Mouse (Mus musculus): ENCODE results near the gene Bcl2a1b.
A peak's percentile ranks its signal among the peaks of the same experiment; 100 is the strongest.
"Not testable (repeated sequence)": the region's sequence is repeated elsewhere in the genome, so short reads cannot be mapped to it uniquely, and the experiment has no call there.

Bcl2a1b gene

DNA sequence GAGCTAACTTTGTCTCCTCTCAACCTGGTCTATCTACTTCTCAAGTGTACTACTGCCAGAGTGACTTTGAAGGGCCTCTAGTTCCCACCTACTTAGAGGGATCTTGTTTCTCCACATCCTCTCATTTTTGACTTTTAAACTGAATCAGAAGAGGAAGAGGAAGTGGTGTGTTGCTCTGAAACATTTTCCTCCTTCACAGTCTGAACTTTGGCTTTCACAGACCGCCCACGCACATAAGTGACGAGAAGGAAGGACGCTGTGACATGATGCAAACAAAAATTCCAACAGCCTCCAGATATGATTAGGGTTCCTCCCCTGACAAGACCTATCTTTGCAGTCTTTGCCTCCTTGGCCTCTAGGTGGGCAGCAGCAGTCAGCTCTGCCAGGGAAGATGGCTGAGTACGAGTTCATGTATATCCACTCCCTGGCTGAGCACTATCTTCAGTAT, at the start of gene Bcl2a1b, which contains the start of gene Gm29094:
Bcl2a1b (plus strand) TSS at position 241 of the 448 bp plus-strand sequence.
Gm29094 (plus strand) TSS at position 411 of the 448 bp plus-strand sequence.
- DNase-seq: not testable (repeated sequence)

DNA sequence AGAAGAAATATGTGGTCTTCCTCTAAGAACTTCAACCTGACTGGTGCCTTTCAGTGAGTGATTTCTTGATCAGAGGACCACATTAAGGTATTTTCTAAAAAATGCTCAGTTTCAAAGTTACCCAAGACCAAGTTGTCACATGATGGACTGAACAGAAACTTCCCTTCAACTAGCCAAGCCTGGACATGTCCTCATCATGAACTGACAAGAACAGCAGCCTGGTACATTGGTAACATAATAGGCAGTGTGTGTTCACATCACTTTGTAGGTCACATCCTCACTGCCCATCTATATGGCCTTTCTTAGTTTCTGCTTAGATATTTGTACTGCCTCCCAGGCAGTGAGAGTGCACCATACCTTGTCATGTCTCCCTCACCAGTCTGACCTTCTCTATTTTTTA, 26.5 kb upstream of the Bcl2a1b start:
- not testable (repeated sequence) for DNase-seq

DNA sequence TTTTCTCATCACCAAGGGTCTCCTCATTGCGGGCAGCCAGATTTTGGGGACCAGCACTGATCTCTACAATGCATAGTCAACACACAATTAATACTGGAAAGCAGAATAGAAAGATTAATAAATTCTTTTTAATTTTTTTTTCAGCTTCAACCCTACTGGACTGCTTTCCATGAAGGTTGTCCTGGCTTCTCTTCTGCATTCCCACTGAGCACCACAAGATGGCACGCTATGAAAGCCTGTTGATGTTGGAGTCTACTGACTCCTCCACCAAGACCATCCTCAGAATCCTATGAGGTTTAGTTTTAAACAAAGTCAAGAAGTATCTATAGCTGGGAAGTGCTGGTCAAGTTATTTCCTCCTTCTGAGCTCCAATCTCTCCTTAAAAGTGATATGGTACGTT, 20.2 kb upstream of the Bcl2a1b start:
- peak; percentile 75 for DNase-seq

DNA sequence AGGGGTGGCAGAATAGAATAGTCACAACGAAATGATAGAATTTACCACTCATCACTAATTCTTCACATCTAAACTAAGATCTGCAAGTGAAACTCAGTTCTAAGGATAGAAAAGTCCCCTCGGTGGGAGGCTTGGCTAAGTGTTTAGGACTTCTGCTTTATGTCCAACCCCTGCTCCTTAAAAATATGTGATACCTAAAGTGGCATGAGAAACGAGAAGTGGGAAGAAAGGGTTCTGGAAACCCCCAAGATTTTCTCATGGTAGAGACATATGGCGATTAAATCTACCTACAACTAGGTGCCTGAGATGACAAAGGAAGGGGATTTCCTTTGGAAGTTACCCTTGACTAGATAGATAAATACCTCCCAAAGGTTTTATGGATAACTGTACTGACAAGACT, 19.5 kb upstream of the Bcl2a1b start:
- not testable (repeated sequence) for DNase-seq

DNA sequence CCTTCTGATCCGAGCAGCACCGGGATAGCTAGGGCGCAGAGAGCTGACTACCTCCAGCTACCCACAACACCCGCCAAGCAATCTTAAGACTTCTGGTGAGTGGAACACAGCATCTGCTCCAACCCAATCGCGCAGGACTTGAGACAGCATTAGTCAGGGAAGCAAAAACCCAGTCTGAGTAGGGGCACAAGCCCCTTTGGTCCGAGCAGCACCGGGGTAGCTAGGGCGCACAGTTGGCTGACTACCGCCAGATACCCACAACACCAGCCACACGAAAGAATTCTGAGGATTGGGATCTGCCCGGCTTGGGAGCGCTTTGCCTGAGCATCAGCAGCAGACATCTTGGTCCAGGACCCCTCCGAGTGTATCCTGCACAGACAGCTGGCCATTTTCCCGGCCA, 12.0 kb upstream of the Bcl2a1b start:
- DNase-seq: not testable (repeated sequence)

DNA sequence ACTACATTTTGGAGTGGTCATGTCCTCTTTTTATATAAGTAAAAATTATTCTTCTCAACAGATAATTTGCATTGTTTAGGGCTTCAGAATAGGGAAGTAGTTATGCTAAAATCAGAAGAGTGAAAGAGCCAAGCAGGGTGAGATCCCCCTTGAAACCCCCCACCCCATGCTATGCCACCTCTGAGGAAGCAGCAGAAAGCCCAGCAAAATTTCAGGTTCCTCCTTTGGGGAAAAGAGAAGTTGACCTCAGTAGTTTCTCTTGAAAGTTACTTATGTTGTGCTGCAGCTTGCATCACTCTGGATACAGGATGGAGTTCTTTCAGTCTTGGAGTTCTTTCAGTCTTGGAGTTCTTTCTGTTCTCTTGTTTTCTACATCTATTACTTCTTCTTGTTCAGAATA, 3.5 kb upstream of the Bcl2a1b start:
- not testable (repeated sequence) for DNase-seq

DNA sequence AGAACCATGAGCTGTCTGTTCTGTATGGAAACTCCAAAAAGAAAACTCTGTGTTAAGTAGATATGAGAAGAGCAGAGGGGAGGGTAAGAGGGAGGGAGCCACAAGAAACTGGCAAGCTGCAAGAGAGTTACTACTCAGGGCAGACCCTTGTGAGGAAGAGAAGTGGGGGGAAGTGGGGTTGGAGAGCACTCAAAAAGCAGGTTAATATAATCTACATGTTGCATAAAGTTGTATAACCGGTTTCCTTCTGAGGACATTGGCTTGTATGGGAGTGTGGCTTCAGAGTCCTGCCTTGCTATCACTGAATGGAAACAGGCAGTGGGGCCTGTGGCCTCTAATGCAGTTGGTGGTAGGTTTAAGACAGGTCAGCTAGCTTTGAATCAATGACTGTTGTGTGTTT, 1.5 kb upstream of the Bcl2a1b start:
- DNase-seq: not testable (repeated sequence)

DNA sequence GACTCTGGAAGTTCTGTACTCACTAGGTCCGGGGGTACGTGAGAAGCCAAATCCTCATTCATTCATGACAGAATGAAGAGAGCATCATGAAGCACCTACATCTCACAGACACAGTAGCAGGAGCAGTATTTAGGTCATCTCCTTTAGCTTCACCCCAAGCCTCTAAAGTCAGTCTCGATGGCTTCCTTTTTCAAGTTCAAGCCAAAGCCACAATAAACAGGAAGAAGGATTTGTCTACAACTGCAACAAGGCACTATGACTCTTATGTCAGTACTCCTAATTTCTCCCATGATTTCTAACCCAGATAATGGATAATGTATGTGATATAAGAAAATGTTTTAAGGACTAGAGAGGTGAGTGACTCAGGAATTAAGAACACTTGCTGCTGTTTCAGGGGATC, 660 bp upstream of the Bcl2a1b start:
- DNase-seq: not testable (repeated sequence)

DNA sequence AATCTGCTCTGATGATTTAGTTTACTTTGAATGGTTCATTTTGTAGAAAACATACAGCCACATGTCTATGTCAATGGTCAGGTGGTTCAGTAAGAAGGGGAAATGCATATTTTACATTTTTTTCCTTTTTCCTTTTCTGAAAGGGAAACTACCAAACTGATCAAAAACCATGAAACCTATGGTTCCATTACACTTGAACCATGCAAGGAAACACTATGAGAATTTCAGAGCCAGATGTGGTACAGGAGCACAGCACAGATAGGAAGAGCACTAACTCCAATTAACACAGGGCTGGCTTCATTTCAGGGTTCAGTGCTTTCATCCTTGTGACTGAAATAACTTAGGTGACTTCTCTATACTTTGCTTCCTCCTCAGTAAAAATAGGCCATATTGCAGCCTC, 3.2 kb downstream of the Bcl2a1b start:
- DNase-seq: not testable (repeated sequence)

DNA sequence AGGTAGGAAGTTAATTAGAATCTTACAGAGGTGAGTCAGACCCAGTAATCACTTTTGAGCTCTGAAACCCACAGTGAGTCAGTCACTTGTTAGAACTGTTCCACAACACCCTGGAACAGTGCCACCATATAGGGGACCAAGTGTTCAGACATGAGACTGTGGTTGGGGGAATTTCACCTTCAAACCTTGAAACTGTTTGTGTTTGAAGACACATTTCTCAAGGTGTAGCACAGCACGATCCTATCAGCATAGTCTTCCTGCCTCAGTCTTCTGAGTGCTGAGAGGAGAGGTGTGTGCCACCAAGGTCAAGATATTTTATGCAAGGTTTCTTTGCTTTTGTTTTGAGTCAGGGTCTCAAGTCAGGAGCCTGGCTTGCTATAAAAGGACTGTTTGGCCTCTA, 9.9 kb downstream of the Bcl2a1b start:
- not testable (repeated sequence) for DNase-seq

DNA sequence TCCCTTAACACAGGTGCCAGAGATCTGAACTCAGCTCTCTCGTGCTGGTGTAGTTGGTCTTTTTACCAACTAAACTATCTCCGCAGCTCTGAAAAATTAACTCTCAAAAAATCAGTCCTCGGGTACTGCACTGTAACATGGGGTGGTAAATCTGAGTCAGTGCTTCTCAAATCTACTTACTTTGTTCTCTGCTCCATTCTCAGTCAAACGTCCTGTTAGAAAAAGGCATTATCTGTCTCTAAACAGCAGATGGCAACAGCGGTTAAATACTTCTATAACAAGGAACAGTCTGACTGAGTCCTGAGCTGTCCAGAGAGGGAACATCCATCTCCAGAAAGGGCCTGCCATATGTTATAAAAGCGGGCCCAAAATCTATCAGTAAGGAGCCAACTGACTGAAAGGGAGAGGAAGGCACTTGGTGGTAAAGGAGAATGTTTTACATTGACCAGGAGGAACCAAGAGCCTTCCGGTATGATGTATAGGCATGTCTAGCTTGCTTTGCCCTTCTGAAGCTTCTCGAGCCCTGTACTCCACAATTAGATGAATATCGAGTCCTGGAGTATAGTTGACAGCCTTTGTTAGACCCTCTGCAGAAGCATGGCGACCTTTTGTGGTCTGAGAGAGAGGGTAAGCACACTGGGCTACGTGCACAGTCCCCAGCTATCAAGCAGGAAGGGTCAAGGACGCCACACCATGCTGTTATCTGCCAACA, 11.5 kb downstream of the Bcl2a1b start, which contains the start of gene Mthfs:
Mthfs (plus strand) TSS at position 324 of the 712 bp plus-strand sequence.
- peak; percentile 17 for DNase-seq

DNA sequence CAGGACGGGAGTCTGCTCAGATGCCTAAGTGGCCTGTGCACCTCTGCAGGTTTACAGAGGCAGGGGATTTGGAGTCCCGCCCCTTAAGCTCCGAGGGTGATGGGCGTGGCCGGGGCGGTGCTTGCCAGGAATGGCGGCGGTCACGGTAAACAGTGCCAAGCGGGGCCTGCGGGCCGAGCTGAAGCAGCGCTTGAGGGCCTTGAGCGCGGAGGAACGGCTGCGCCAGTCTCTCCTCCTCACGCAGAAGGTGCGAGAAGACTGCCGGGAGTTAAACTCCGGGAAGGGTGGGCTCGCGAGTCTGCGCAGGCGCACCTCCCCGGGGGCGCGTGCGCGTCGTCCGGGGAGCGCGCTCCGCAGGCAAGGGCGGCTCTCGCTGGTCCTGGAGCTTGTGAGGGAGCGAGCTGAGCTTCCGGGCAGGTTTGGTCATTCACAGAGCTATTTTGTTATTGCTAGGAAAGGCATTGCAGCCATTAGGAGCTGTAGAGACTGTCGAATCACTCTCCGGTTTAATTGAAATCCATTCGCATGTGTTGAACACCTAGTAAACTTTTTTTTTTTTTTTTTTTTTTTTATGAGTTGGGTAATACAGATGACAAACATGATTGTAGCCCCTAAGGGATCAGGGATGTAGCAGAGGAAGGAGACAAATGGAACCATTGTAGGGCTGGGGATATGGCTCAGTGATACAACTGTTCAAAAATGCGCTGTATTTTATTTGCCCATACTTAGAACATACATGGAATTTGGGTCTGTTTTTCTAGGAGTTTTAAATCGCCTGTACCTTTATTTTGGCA, 12.3 kb downstream of the Bcl2a1b start:
- peak; percentile 92 for DNase-seq

DNA sequence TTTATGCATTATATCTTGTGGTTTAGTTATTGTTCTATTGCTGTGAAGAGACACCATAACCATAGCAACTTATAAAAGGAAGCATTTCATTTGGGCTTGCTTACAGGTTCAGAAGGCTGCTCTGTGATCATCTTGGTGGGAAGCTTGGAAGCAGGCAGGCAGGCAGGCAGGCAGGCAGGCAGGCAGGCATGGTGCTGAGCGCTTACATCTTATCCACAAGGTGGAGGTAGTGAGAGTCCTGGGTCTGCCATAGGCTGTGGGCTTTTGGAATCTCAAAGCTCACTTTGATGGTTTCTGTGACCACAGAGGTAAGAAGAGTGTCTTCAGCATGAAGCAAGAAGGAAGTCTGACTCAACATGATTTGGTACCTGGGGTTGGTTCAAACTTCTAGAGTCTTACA, 13.4 kb downstream of the Bcl2a1b start:
- peak; percentile 39 for DNase-seq

DNA sequence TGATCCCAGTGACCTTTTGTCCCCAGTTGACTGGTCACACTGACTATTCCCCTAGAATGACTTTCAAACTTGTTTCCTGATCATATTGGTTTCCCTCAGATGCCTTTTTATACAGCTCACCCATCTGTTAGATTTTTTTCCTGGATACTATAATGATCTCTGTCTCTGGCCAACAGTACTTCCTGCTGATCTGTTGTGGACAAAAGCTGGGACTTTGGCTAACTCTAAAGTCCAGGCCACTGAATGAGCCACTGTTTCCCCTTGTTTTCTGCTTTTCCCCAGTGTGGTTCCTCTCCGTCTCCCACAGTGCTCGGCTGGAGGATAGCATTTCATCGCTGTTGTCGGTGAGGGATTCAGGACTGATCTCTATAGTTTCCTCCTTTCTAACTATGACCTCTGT, 19.2 kb downstream of the Bcl2a1b start:
- DNase-seq: not testable (repeated sequence)

DNA sequence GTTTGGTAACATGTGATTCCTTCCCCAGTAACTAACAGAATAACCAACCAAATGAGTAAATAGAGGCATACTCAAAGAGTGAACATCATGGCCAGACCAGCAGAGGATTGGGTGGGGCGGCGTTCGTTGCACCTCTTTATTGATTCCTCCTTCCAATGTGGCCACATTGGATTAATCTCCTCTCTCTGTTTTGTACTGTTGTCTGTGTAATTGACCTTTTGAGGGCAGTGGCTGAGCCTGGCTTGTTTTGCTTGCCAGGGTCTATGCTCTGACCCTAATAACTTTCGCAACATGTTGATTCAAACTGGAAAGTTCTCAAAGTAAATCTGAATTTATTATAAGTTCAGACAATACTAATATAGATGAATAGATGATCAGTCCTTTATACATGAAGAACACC, 20.7 kb downstream of the Bcl2a1b start:
- DNase-seq: not testable (repeated sequence)

DNA sequence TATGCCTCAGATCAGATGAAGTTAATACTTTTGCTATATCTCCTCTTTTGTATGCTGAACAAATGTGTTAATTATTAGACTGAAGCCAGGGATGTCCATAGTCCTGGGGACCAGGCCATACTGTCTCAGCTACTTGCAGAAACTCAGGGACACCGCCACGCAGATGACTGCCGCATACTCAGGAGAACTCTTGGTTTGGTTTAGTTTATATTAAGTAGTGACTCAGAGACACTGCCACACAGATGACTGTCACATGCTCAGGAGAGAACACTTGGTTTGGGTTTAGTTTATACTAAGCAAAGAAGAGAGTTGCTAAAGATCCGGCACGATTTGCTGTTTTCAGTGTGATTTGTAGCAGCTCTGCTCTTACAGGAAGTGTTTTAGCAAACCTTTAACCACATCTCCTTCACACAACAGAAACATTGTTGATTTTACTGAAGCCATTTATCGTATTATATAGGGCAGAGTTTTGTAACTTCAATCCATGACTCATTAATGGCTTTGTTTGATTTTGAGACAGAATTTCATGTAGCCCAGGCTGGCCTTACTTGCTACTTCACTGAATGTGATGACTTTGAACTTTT, 21.8 kb downstream of the Bcl2a1b start:
- not testable (repeated sequence) for DNase-seq

DNA sequence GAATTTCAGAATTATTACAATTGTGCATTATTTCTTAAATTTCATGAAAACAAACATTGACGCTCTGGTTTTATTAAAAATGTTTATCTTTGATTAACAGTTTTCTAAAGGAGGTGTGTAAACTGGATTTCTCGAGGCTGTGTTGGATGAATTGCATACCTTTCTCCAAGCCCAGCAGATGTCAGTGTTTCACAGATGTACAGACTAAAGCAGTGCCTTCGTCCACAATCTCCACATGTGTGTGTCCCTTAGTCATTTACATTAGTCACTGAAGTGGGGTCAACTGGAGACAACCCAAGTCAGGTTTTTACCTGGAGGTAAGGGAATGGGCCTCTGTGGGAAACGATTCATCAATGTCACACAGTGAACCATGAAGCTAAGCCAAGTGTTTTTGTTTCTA, 27.1 kb downstream of the Bcl2a1b start:
- peak; percentile 20 for DNase-seq

DNA sequence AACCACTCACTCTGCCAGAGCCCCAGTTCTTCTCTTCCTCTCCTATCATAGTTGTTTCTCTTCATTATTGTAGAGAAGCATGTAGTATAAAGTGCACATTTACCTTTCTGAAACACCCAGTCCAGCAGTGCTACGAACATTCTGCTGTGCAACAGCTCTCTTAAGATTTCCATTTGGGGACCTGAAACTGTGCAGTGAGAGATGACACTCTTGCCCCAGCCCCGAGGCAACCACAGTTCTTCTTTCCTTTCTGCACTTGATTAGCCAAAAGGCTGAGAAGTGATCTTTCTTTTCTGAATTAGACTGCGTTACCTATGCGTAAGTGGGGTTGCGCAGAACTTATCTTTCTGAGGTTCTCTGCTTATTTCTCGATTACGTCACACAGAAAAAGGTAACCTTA, 29.1 kb downstream of the Bcl2a1b start:
- no peak for DNase-seq

DNA sequence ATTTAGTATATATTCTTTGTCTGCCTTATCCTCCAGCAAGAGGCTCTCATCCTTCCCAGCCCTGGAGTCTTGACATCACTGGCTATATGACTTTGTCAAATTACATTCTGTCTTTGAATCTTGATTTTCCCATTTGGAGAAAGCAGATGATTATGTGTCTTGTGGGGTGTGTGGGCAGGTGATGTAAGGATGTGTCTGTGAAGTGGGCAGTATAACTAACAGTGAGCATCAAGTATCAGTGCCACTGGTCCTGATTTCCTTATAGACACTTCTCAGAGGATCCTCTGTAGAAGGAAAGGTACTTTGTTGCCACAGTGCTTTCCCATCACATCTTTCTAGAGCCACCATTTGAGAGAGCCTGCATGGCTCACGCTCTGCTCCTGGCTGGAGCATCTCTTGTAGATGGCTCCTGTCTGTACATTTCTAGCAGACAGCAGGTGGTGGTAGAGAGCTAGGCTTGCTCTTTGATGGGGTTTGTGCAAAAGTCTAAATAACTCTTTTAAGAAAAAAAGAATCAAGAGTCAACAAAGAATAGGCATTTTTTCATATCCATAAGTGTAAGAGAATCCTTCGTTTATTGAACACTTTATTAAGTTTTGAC, 32.0 kb downstream of the Bcl2a1b start:
- peak; percentile 50 for DNase-seq

DNA sequence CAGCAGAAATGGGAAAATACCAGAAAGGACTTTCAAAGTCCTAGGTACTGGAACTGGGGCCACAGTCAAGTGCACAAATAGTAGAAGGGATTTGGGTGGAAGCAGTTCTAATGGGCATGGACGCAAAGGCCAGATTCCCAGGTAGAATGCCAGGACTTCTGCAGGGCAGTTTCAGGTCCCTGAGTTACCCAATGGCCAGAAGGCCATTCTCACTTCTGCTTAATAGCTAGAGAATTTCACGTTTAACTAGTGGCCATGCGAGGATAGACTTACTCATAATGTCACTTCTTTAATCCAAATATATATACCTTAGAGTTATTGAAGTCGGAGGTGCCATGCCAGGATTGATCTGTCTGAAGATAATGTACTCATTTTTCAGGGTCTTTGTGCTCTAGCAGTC, 38.1 kb downstream of the Bcl2a1b start:
- DNase-seq: not testable (repeated sequence)

DNA sequence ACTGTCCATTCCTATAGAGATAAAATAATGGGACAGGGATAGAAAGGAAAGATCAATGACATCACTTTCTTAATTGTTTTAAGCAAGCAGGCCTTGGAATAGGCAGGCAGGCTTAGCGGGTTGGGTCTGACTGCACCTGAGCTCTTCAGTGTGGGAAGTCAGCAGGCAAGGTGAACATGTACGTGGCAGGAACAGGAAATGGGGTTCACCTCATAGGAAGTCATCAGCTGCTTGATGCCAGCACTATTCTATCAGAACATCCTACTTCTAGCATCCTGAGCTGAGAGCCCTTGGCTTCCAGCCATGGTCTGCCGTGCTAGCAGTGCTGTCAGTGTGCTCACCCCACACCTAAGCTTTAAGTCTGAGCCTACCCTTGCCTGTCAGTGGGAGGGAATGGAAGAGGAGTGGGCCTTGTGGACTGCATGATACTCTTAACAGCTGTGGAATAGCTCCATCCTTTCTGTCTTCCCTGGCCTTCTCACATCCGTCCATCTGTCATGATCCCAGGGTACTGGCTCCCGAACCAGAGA, 40.0 kb downstream of the Bcl2a1b start:
- not testable (repeated sequence) for DNase-seq

DNA sequence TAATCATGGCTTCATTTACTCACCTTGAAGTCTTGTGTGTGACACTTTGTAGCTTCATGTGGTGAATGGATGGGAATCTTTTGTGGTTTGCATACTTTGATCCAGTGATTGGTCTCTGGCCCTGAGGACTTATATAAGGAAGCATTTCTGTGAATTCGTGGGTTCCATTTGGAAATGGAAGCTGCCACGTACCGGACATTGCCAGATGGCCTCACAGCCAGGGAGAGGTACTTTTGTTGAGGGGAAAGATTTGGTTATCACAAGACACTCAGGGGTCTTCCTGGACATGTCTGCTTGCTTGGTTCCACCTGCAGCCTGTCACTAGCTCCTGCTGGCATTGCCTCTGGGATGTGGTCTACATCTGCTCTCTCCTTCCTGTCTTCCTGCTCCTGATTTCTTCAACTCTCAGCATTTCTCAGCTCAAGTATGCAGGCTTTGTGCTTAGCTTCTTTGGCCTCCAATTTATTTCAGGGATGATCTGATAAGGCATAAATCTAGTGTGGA, 41.6 kb downstream of the Bcl2a1b start:
- not testable (repeated sequence) for DNase-seq

DNA sequence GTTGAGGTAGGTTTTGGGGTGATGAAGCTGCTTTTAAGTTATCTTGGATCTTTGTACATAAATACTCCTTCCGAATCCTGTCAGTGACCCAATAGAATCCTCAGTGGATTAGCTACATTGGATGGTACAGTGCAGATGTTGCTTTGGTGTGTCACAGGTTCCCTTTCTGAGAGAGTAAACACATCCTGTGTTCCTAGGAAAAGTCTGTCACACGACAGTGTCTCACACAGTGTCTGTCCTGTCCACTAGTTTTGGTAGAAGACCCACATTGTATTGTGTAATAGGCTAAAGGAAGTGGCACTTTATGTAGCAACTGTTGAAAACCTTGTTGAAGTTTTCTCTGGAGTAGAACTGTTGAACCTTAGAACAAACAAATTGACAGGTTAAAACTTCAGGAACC, 54.4 kb downstream of the Bcl2a1b start:
- no peak for DNase-seq

Data from kidney, postnatal 14 days (tissue).